Mouse (Mus musculus) CD4-positive, CD25-positive, alpha-beta regulatory T cell, adult 2 months (primary cell): ENCODE measurements at regions not wholly inside any gene's neighbourhood (a gene's known extent, or its start where the extent isn't known, plus 50 kb on each side); places are given as distances from the start of the nearest gene placed in this dataset.

ENCODE experiments used
- DNase-seq: peaks from one replicate; pipeline ENCODE4 v3.0.0-alpha.2; 2012; ENCODE audit warnings: low read depth, low spot score

- DNase-seq = no peak
Observed at GRCm38 (mm10) chr14:25325887-25326286, 133.1 kb upstream of the Zmiz1 start.

GRCm38 (mm10) chr14:25328230-25328629 is 130.8 kb upstream of the Zmiz1 start:
- no peak for DNase-seq

- DNase-seq = no peak
Observed at GRCm38 (mm10) chr14:25334186-25334585, 124.8 kb upstream of the Zmiz1 start.

- no peak for DNase-seq
Observed at GRCm38 (mm10) chr14:25336875-25337274, 122.1 kb upstream of the Zmiz1 start.

- DNase-seq = no peak
Observed at GRCm38 (mm10) chr14:25338404-25339051, 120.5 kb upstream of the Zmiz1 start.

- DNase-seq = no peak
Observed at GRCm38 (mm10) chr14:25340845-25341244, 118.1 kb upstream of the Zmiz1 start.

GRCm38 (mm10) chr14:25341848-25342427 is 117.0 kb upstream of the Zmiz1 start:
- DNase-seq = no peak

GRCm38 (mm10) chr14:25342865-25343565 is 116.0 kb upstream of the Zmiz1 start:
- DNase-seq = no peak

- DNase-seq = no peak
Observed at GRCm38 (mm10) chr14:25345995-25346394, 113.0 kb upstream of the Zmiz1 start.

- DNase-seq = no peak
Observed at GRCm38 (mm10) chr14:25346813-25347610, 112.0 kb upstream of the Zmiz1 start.

- DNase-seq = no peak
Observed at GRCm38 (mm10) chr14:25350282-25350964, 108.6 kb upstream of the Zmiz1 start.

- DNase-seq = no peak
Observed at GRCm38 (mm10) chr14:25353804-25354203, 105.2 kb upstream of the Zmiz1 start.

- DNase-seq = no peak
Observed at GRCm38 (mm10) chr14:25354288-25354850, 104.6 kb upstream of the Zmiz1 start.

- no peak for DNase-seq
Observed at GRCm38 (mm10) chr14:25357805-25358204, 101.2 kb upstream of the Zmiz1 start.

GRCm38 (mm10) chr14:25359824-25360294 is 99.1 kb upstream of the Zmiz1 start:
- no peak for DNase-seq

GRCm38 (mm10) chr14:25360726-25361125 is 98.3 kb upstream of the Zmiz1 start:
- no peak for DNase-seq

- DNase-seq = no peak
Observed at GRCm38 (mm10) chr14:25361129-25361528, 97.9 kb upstream of the Zmiz1 start.

GRCm38 (mm10) chr14:25362771-25363170 is 96.2 kb upstream of the Zmiz1 start:
- DNase-seq = no peak

GRCm38 (mm10) chr14:25365226-25365800 is 93.7 kb upstream of the Zmiz1 start:
- DNase-seq = no peak

GRCm38 (mm10) chr14:25366009-25366408 is 93.0 kb upstream of the Zmiz1 start:
- DNase-seq = no peak
